Mouse (Mus musculus) intestine, embryonic 15.5 days (tissue): ENCODE results near the gene Plau. TPM values are rescaled to one million over a fixed set of nuclear protein-coding genes. Genes with fewer than 3 reads are reported as not detected.
A peak's percentile ranks its signal among the peaks of the same experiment; 100 is the strongest.

ENCODE experiments used
- ATAC-seq: fragments of 200-750 bp; cut with Nextera tagmentation; 2 replicates; pipeline ENCODE4 v1.8.0; 2017; ENCODE audit warnings: moderate TSS enrichment, moderate library complexity
- H3K27ac ChIP-seq: fragments of 300-500 bp; sonication (generic); 2 replicates; pipeline ENCODE4 v1.5.1; 2015; ENCODE audit warnings: mild to moderate bottlenecking, inconsistent platforms
- H3K27me3 ChIP-seq: fragments of 300-500 bp; sonication (generic); replicated peaks from 2 replicates; pipeline ENCODE4 v1.6.1; 2015; ENCODE audit warnings: inconsistent platforms
- H3K36me3 ChIP-seq: fragments of 300-500 bp; sonication (generic); 2 replicates; pipeline ENCODE4 v1.6.1; 2015; ENCODE audit warnings: inconsistent platforms
- H3K4me1 ChIP-seq: fragments of 300-500 bp; sonication (generic); replicated peaks from 2 replicates; pipeline ENCODE4 v1.6.1; 2015; ENCODE audit warnings: inconsistent platforms
- H3K4me2 ChIP-seq: fragments of 300-500 bp; sonication (generic); replicated peaks from 2 replicates; pipeline ENCODE4 v1.6.1; 2015; ENCODE audit warnings: mild to moderate bottlenecking, inconsistent platforms
- H3K4me3 ChIP-seq: fragments of 300-500 bp; sonication (generic); replicated peaks from 2 replicates; pipeline ENCODE4 v1.5.1; 2015; ENCODE audit warnings: inconsistent platforms
- H3K9ac ChIP-seq: fragments of 300-500 bp; sonication (generic); 2 replicates; pipeline ENCODE4 v1.6.1; 2015; ENCODE audit warnings: inconsistent platforms
- H3K9me3 ChIP-seq: fragments of 300-500 bp; sonication (generic); 2 replicates; pipeline ENCODE4 v1.6.1; 2016; ENCODE audit warnings: inconsistent platforms
- WGBS: fragments of 180-500 bp; shearing (Covaris S2); methylation state at CpG from one replicate; pipeline ENCODE4 v1.1.7; 2015; 5-methylcytosine and 5-hydroxymethylcytosine counted together
- polyA plus RNA-seq: library from polyadenylated mRNA; unstranded; fragments of >200 nt; fragmentation: Nextera tagmentation; extraction: Ambion mirVana; gene quantifications from 2 replicates; pipeline ENCODE4 v1.2.1, GENCODE M21; 2015

Gene Plau
- polyA plus RNA-seq, 1 experiment from 2014 or later = 2.5 TPM

GRCm38 (mm10) chr14:20885091-20885888, 48.8 kb downstream of the Plau start:
- H3K9me3 ChIP-seq = no peaks in the 10 kb centered on the region
- ATAC-seq = peak; percentile 80; the same call in 1 of the 2 replicates
- H3K4me1 ChIP-seq = peaks cover 14% of the 10 kb centered on the region
- H3K27me3 ChIP-seq = no peaks in the 10 kb centered on the region
- WGBS = 19% methylated on average over 10 of the region's 10 CpGs
- peak overlapping the region; percentile 19; the same call in 1 of the 2 replicates for H3K27ac ChIP-seq
- no peak overlapping the region for H3K4me3 ChIP-seq
- H3K9ac ChIP-seq = no peak overlapping the region
- H3K4me2 ChIP-seq = peak overlapping the region; percentile 25
- H3K36me3 ChIP-seq = no peaks in the 10 kb centered on the region

DNA sequence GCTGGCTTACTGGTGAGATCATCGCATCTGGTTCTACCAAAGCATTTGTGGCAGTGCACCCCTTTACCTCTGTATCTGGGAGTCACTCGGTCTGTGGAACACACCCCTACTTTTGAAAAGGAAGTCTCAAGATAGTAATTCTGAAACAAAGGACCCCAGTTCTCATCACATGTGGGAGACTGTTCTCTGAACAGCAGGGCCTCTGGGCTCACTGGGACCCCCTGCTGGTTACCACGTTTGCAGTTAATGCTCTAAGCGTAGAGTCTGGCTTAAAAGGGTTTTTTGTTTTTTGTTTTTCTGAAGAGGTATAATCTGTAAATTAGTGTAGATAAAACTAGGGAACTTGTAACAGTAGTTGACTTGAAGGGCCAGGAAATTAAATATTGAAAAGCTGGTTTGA, 49.8 kb downstream of the Plau start:
- Histone ChIP-seq H3K4me3 (no peak overlapping the region), H3K4me1 (peaks cover 14% of the 10 kb centered on the region), H3K4me2 (no peak overlapping the region), H3K36me3 (no peaks in the 10 kb centered on the region), H3K9ac (no peak overlapping the region; the same call in 1 of the 2 replicates), H3K27me3 (no peaks in the 10 kb centered on the region), H3K9me3 (no peaks in the 10 kb centered on the region), H3K27ac (no peak overlapping the region)
- WGBS = 56% methylated on average over 4 of the region's 4 CpGs
- no peak for ATAC-seq

GRCm38 (mm10) chr14:20887541-20888085, 51.2 kb downstream of the Plau start:
- Histone ChIP-seq H3K9ac (no peak overlapping the region), H3K27me3 (no peaks in the 10 kb centered on the region), H3K27ac (no peak overlapping the region), H3K4me3 (no peak overlapping the region), H3K4me2 (no peak overlapping the region), H3K36me3 (no peaks in the 10 kb centered on the region), H3K4me1 (peaks cover 25% of the 10 kb centered on the region), H3K9me3 (no peaks in the 10 kb centered on the region)
- WGBS = 84% methylated on average over 7 of the region's 7 CpGs
- ATAC-seq = no peak

- no peak overlapping the region for H3K9ac ChIP-seq
- H3K4me3 ChIP-seq = no peak overlapping the region
- no peak overlapping the region for H3K4me2 ChIP-seq
- peak; percentile 73 for ATAC-seq
- peaks cover 16% of the 10 kb centered on the region for H3K4me1 ChIP-seq
- no peaks in the 10 kb centered on the region for H3K27me3 ChIP-seq
- H3K36me3 ChIP-seq = no peaks in the 10 kb centered on the region
- 24% methylated on average over 9 of the region's 9 CpGs for WGBS
- H3K9me3 ChIP-seq = no peaks in the 10 kb centered on the region
- H3K27ac ChIP-seq = peak overlapping the region; percentile 59
Measured at GRCm38 (mm10) chr14:20891941-20892402, 55.5 kb downstream of the Plau start.

Other genes with a start within 250 kb of the Plau start
- 3.8 and 4.4 TPM in 2 replicates for gene Usp54, start 195.6 kb upstream of the Plau start, polyA plus RNA-seq
- gene Myoz1, start 180.1 kb upstream of the Plau start, polyA plus RNA-seq = 0.13 and 0.57 TPM in 2 replicates
- 0.13 and 0.52 TPM in 2 replicates for gene Synpo2l, start 168.3 kb upstream of the Plau start, polyA plus RNA-seq
- gene Sec24c, start 162.4 kb upstream of the Plau start, polyA plus RNA-seq = 82.8 and 96.2 TPM in 2 replicates
- 21.2 and 22.8 TPM in 2 replicates for gene Fut11, start 141.7 kb upstream of the Plau start, polyA plus RNA-seq
- 191 and 227 TPM in 2 replicates for gene Chchd1, start 133.7 kb upstream of the Plau start, polyA plus RNA-seq
- 21.2 and 23.5 TPM in 2 replicates for gene Zswim8, start 129.1 kb upstream of the Plau start, polyA plus RNA-seq
- 20.4 and 21.9 TPM in 2 replicates for gene Ndst2, start 102.1 kb upstream of the Plau start, polyA plus RNA-seq
- 37.1 and 42.3 TPM in 2 replicates for gene Camk2g, start 42.6 kb upstream of the Plau start, polyA plus RNA-seq
- gene Vcl, start 92.7 kb downstream of the Plau start, polyA plus RNA-seq = 56.9 and 59.2 TPM in 2 replicates
- 70.2 and 79.0 TPM in 2 replicates for gene Ap3m1, start 215.8 kb downstream of the Plau start, polyA plus RNA-seq
- gene Adk, start 215.9 kb downstream of the Plau start, polyA plus RNA-seq = 215 and 230 TPM in 2 replicates